Mouse (Mus musculus) lung, embryonic 14.5 days (tissue): Measurements from ENCODE around the gene Aldoc. TPM values are rescaled to one million over a fixed set of nuclear protein-coding genes. Genes with fewer than 3 reads are reported as not detected.

ENCODE experiments used
- ATAC-seq: fragments of 200-750 bp; cut with Nextera tagmentation; 2 replicates; pipeline ENCODE4 v1.8.0; 2017; ENCODE audit warnings: mild to moderate bottlenecking, moderate TSS enrichment, moderate library complexity; ENCODE audit not compliant: insufficient read depth
- DNase-seq: peaks from one replicate; pipeline ENCODE4 v3.0.0-alpha.2; 2015
- H3K27ac ChIP-seq: fragments of 300-500 bp; sonication (generic); 2 replicates; pipeline ENCODE4 v1.5.1; 2014; ENCODE audit warnings: low read depth, mild to moderate bottlenecking, moderate library complexity
- H3K27me3 ChIP-seq: fragments of 300-500 bp; sonication (generic); 2 replicates; pipeline ENCODE4 v1.6.1; 2014; ENCODE audit warnings: low read length, control low read depth; ENCODE audit not compliant: insufficient read depth
- H3K36me3 ChIP-seq: fragments of 300-500 bp; sonication (generic); 2 replicates; pipeline ENCODE4 v1.6.1; 2014; ENCODE audit warnings: control low read depth; ENCODE audit not compliant: insufficient read depth
- H3K4me1 ChIP-seq: fragments of 300-500 bp; sonication (generic); 2 replicates; pipeline ENCODE4 v1.6.1; 2014; ENCODE audit warnings: antibody characterized with exemption, control low read depth; ENCODE audit not compliant: insufficient read depth
- H3K4me2 ChIP-seq: fragments of 300-500 bp; sonication (generic); 2 replicates; pipeline ENCODE4 v1.6.1; 2014; ENCODE audit warnings: mild to moderate bottlenecking
- H3K4me3 ChIP-seq: fragments of 300-500 bp; sonication (generic); 2 replicates; pipeline ENCODE4 v1.5.1; 2014; ENCODE audit warnings: low read depth, low read length
- H3K9ac ChIP-seq: fragments of 300-500 bp; sonication (generic); 2 replicates; pipeline ENCODE4 v1.6.1; 2014
- H3K9me3 ChIP-seq: fragments of 300-500 bp; sonication (generic); 2 replicates; pipeline ENCODE4 v1.6.1; 2016; ENCODE audit warnings: low read depth, low read length, control low read depth
- CTCF ChIP-seq: IDR thresholded peaks from 2 replicates; pipeline ENCODE4 v1.5.1; 2016; ENCODE audit warnings: antibody characterized with exemption, low read depth
- WGBS: fragments of 180-500 bp; shearing (Covaris S2); extraction: QIAGEN DNeasy Blood & Tissue Kit; methylation state at CpG from one replicate; pipeline ENCODE4 v1.1.7; 2014; 5-methylcytosine and 5-hydroxymethylcytosine counted together
- polyA plus RNA-seq: library from polyadenylated mRNA; unstranded; fragments of >200 nt; fragmentation: Nextera tagmentation; extraction: Ambion mirVana; gene quantifications from 2 replicates; pipeline ENCODE4 v1.2.1, GENCODE M21; 2014

Gene Aldoc
- polyA plus RNA-seq, 1 experiment from 2014 or later, result 4.4 TPM

DNA sequence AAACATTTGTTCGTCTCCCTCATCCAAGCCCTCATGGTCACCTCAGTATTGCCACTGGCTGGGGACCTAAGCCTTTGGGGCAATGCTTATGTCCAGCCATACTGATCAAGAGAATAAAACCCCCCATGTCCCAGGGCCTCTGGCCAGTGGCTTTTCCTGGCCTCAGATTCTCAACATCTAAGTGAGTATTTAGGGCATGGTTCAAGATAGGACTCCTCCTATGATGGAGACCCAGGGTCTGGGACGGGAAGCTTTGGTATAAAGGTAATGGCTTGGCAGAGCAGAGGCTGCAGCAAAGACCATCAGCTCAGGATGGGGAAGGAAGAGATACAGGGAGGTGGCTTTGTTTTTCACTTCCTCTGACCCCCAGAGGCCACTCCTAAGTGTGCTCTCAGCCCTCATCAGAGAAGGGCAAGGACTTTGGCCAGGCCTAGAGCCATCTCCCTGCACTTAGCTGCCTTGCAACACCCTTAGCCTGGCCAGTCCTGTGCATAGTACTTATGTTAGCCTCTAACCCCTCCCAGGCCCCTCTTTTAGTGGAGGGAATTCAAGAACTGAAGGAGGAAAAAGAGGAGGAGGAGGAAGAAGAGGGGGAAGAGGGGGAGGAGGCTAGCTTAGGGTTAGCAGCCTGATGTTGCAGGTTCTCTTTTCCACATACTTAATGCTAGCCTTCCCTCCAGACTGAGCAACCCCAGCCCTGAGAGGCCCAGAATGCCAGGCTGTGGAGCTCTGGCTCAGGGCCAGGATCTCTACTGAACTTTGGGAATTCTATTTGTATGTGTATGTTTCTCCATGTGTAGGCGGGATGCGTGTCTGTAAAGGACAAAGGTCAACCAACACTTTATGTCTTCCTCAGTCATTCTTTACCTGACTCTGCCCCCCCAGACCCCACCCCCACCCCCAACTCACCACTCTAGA, 26.9 kb downstream of the Aldoc start:
- WGBS, result 68% methylated on average over 4 of the region's 4 CpGs
- H3K4me1 ChIP-seq, result peaks cover 13% of the 10 kb centered on the region; the same call in 1 of the 2 replicates
- no peak for TF ChIP-seq CTCF
- ATAC-seq, result no peak
- peak; percentile 52 for DNase-seq
- H3K9ac ChIP-seq, result no peak overlapping the region
- peaks cover 13% of the 10 kb centered on the region for H3K36me3 ChIP-seq
- no peak overlapping the region for H3K4me3 ChIP-seq
- H3K9me3 ChIP-seq, result no peaks in the 10 kb centered on the region
- H3K4me2 ChIP-seq, result no peak overlapping the region
- no peak overlapping the region for H3K27ac ChIP-seq
- H3K27me3 ChIP-seq, result no peaks in the 10 kb centered on the region

DNA sequence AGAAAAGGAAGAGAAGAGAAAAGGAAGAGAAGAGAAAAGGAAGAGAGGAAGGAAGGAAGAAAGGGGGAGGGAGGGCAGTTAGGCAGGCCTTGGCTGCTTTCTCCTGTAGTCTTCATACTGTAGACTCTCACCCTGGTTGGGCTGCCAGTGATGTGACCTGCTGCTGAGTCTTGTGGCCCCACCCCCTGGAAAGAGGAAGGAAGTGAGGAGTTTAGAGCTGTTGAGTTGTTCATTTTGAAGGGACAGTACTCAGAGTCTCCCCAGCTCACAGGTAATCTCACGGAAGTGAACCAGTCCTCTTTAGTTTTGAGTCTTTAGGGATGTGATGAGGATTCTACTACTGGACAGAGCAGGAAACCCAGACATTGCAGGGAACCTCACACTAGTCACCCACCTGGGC, 30.3 kb downstream of the Aldoc start:
- no peak for ATAC-seq
- no peaks in the 10 kb centered on the region for H3K4me1 ChIP-seq
- 74% methylated on average over 1 of the region's 1 CpGs for WGBS
- H3K27me3 ChIP-seq, result no peaks in the 10 kb centered on the region
- H3K4me2 ChIP-seq, result no peak overlapping the region
- H3K27ac ChIP-seq, result no peak overlapping the region
- H3K36me3 ChIP-seq, result peaks cover 9% of the 10 kb centered on the region
- no peak for TF ChIP-seq CTCF
- H3K4me3 ChIP-seq, result no peak overlapping the region
- no peak overlapping the region for H3K9ac ChIP-seq
- no peak for DNase-seq
- H3K9me3 ChIP-seq, result no peaks in the 10 kb centered on the region

DNA sequence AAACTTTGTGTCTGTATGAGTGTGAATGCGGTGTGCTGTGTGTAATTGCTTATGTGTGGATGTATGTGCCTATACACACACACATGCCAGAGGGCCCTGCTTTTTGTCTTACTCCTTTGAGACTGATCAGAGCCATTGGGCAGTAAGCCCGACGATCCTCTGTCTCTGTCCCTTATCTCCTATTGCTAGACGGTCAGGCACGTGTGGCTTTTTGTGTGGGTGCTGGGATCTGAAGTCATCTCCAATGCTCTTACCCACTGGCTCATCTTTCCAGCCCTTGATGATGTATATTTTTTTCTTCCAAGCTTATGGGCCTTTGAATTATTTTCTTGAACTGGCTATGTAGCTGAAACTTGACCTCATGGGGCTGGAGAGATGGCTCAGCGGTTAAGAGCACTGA, 32.1 kb downstream of the Aldoc start:
- Histone ChIP-seq H3K9ac (no peak overlapping the region), H3K4me3 (no peak overlapping the region), H3K27me3 (no peaks in the 10 kb centered on the region), H3K27ac (no peak overlapping the region), H3K36me3 (no peaks in the 10 kb centered on the region), H3K9me3 (no peaks in the 10 kb centered on the region), H3K4me1 (no peaks in the 10 kb centered on the region), H3K4me2 (no peak overlapping the region)
- no peak for DNase-seq
- TF ChIP-seq CTCF, result no peak
- no peak for ATAC-seq
- WGBS, result 79% methylated on average over 6 of the region's 6 CpGs

DNA sequence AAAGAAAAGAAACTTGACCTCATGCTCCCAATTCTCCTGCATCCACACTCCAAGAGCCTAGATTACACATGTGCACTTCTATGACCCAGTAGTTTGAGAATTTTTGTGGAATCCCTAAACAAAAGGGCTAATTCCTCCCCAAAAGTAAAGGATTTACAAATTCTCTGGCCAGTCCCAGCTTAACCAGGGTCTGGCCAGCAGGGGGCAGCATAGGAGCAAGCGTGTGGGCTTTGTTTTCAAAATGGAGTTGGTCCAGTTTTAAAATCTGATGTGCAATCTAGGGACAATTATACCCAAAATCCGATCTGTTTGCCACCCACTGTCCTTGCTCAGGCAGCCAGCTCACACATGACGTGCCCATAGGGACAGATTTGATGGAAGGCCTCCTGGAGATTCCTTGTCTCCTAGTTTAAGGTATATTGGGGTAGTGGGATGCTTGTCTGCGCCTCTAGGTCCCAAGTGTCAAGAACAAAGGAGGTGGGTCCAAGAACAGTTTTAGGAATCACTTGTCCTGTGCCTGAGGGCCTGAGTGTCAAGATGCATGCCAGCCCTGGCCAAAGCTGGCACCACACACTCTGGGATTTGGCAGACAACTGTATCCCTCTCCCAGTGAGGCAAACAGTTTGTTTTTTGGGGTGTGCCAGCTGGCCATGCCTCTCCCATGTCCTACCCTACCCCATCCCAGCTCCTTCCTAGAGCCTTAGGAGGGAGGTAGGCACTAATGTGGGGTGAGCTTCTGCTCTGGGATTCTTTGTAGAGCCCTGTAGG, 32.9 kb downstream of the Aldoc start:
- no peak overlapping the region for H3K4me2 ChIP-seq
- TF ChIP-seq CTCF, result peak; percentile 87

DNA sequence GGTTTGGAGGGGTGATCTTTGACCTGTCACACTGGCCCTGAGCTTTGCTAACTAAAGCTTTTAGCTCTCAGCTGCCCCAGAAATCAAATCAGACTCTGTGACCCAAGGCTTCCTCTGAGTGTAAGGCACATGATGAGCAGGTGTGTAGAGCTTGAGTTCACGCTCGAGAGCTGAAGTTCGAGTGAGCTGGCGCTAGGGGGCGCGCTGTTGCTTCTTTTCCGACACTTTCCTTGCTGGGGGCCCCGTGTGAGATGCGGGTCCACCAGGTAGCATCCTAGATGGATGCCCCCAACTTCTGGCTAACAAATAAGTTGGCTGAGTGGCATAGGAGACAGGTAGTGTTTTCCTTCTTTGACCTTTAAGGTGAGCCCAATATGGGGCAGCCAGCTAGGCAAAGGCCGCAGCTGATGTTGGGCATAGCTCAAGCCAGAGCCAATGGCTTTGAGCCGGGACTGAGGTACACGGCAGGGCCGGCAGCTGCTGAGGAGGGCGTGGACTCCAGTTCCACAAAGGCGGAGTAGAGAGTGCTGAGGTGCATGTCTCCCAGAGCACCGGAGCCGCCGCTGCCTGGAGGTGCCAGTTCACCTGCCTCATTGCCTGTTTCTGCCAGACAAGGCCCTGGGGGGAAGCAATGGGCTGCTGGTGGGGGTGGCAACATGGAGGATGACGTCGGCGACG, 35.7 kb downstream of the Aldoc start:
- 15% methylated on average over 22 of the region's 22 CpGs for WGBS

More for the DNA sequence above, 32.9 kb downstream of the Aldoc start:
- Histone ChIP-seq H3K4me3 (no peak overlapping the region), H3K27ac (no peak overlapping the region), H3K9ac (no peak overlapping the region), H3K9me3 (no peaks in the 10 kb centered on the region), H3K36me3 (no peaks in the 10 kb centered on the region), H3K4me1 (no peaks in the 10 kb centered on the region), H3K27me3 (no peaks in the 10 kb centered on the region)
- WGBS, result 30% methylated on average over 4 of the region's 4 CpGs
- ATAC-seq (no peak), DNase-seq (peak; percentile 86)

DNA sequence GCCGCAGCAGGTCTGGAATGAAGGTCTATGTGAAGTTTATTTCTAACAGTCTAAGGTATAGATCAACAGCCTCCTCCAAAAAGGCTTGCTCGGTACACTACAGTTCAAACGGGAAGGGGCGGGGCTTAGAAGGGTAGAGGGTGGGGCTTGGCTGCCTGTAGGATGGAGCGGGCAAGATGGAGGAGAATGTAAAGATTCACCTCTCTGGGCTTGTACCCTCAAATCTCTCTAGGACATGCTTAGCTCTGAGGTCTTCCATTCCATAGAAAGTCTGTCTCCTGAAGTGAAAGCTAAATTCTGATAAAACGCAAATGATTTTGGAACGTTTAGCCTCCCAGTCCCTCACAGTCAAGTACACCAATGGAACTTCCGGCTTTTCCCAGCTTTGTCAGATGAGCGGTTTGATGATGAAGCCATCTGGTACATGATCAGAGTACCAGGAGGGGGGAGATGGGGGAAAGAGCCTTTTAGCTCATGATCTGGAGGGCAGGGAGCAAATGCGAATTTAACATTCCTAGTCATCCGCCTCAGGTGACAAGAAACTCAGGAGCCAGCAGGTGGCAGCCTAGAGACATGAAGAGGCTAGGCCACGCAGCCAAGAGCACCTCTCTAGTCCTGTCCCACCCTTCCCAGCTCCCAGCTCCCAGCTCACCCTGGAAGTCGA, 37.5 kb downstream of the Aldoc start:
- no peak overlapping the region for H3K9ac ChIP-seq
- no peaks in the 10 kb centered on the region for H3K9me3 ChIP-seq
- H3K4me3 ChIP-seq, result peak overlapping the region; percentile 36
- peak; percentile 78 for TF ChIP-seq CTCF
- ATAC-seq (peak; percentile 78), DNase-seq (peak; percentile 89)
- H3K4me2 ChIP-seq, result peak overlapping the region; percentile 70
- H3K36me3 ChIP-seq, result no peaks in the 10 kb centered on the region
- no peaks in the 10 kb centered on the region for H3K27me3 ChIP-seq
- no peaks in the 10 kb centered on the region for H3K4me1 ChIP-seq
- H3K27ac ChIP-seq, result no peak overlapping the region
- 9% methylated on average over 13 of the region's 13 CpGs for WGBS

More for the DNA sequence above, 35.7 kb downstream of the Aldoc start:
- H3K9ac ChIP-seq, result no peak overlapping the region
- no peaks in the 10 kb centered on the region for H3K4me1 ChIP-seq
- no peak overlapping the region for H3K4me3 ChIP-seq
- no peak overlapping the region for H3K27ac ChIP-seq
- no peaks in the 10 kb centered on the region for H3K36me3 ChIP-seq
- DNase-seq, result peak; percentile 53
- no peak overlapping the region for H3K4me2 ChIP-seq
- no peaks in the 10 kb centered on the region for H3K9me3 ChIP-seq
- no peaks in the 10 kb centered on the region for H3K27me3 ChIP-seq
- TF ChIP-seq CTCF, result peak; percentile 71
- ATAC-seq, result no peak
